14 mouse cellular contexts compared by ENCODE assay signal in the genomic region with DNA sequence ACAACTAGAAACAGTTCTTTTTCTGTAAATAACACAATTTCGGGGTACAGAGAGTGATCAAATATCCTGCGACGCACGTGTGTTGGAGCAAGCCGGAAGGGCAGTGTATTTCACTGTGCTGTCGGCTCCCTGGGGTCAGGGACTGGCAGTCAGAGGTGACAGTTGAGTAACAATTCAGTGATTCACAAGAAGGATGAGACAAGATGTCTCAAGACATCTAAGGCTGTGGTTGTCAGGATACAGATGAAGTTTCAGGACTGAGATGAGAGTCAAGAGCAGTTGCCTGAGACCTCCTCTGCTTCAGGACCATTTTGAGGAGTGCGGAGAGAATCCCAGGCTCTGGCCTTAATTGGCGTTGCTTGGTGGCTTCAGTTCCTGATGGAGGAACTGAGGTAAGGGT.
DNase-seq lines count a peak whose midpoint lies in the region; ATAC-seq and TF ChIP-seq lines count a peak whose summit lies in the region.
"Had no signal": no experiment of that assay in that cellular context is flagged by ENCODE, and none has a peak within 500 bp of the region (broad histone marks: within the 10 kb centered on the region; RNA-seq: fewer than 3 reads in every experiment).

No protein-coding gene starts in this region.

- H3K27ac ChIP-seq in thymus, adult 2 months (ENCODE audit: control insufficient read depth, insufficient read depth, low read length) = peak overlapping the region; percentile 4; the same call in 1 of the 2 replicates
- H3K27ac ChIP-seq in limb, embryonic 12.5 days = peak overlapping the region; percentile 76
- H3K27ac ChIP-seq in small intestine, adult 2 months (ENCODE audit: insufficient read depth, low read depth, low read length) = peak overlapping the region; percentile 17
- H3K27ac ChIP-seq: forebrain, embryonic 15.5 days; layer of hippocampus, adult 2 months had no signal

- TF ChIP-seq POLR2A in thymus, adult 2 months (IDR thresholded peaks at IDR 0.05; ENCODE audit: control insufficient read depth, extremely low read depth, insufficient read depth, low read length, poor library complexity) = no peak
- TF ChIP-seq POLR2A in small intestine, adult 2 months (IDR thresholded peaks at IDR 0.05; ENCODE audit: low read depth, low read length) = no peak

- no peak overlapping the region for H3K4me2 ChIP-seq in limb, embryonic 12.5 days
- H3K4me2 ChIP-seq: forebrain, embryonic 15.5 days; midbrain, embryonic 12.5 days had no signal

- TF ChIP-seq CTCF in thymus, adult 2 months (IDR thresholded peaks at IDR 0.05; ENCODE audit: borderline replicate concordance, control insufficient read depth, extremely low read depth, insufficient read depth, low read length, poor library complexity) = no peak
- TF ChIP-seq CTCF in small intestine, adult 2 months (IDR thresholded peaks at IDR 0.05; ENCODE audit: extremely low read depth, insufficient read length, insufficient replicate concordance, low read depth, low read length) = no peak

- no peak overlapping the region for H3K9ac ChIP-seq in limb, embryonic 12.5 days (replicated peaks)
- H3K9ac ChIP-seq: forebrain, embryonic 15.5 days; midbrain, embryonic 12.5 days had no signal

- no peaks in the 10 kb centered on the region for H3K27me3 ChIP-seq in thymus, adult 2 months (ENCODE audit: control insufficient read depth, insufficient read depth, low read length)
- H3K27me3 ChIP-seq in limb, embryonic 12.5 days = no peaks in the 10 kb centered on the region
- no peaks in the 10 kb centered on the region for H3K27me3 ChIP-seq in small intestine, adult 2 months (ENCODE audit: control insufficient read depth, insufficient read depth, low read length)
- H3K27me3 ChIP-seq: forebrain, embryonic 15.5 days; midbrain, embryonic 12.5 days; Patski had no signal

- peaks cover 20% of the 10 kb centered on the region for H3K4me1 ChIP-seq in thymus, adult 2 months (replicated peaks; ENCODE audit: control insufficient read depth, insufficient read depth, low read length)
- H3K4me1 ChIP-seq in limb, embryonic 12.5 days (replicated peaks) = peaks cover 43% of the 10 kb centered on the region
- peaks cover 12% of the 10 kb centered on the region; the same call in 1 of the 2 replicates for H3K4me1 ChIP-seq in small intestine, adult 2 months (ENCODE audit: control insufficient read depth, insufficient read depth, insufficient read length, low read length)

- H3K36me3 ChIP-seq in thymus, adult 2 months (ENCODE audit: control insufficient read depth, insufficient read depth, low read length) = peaks cover 14% of the 10 kb centered on the region
- H3K36me3 ChIP-seq in limb, embryonic 12.5 days = peaks cover 12% of the 10 kb centered on the region; the same call in 1 of the 2 replicates
- H3K36me3 ChIP-seq in small intestine, adult 2 months (ENCODE audit: control insufficient read depth, insufficient read depth, low read length) = peaks cover 14% of the 10 kb centered on the region

- no peaks in the 10 kb centered on the region for H3K9me3 ChIP-seq in limb, embryonic 12.5 days
- H3K9me3 ChIP-seq: forebrain, embryonic 15.5 days; midbrain, embryonic 12.5 days had no signal

- no peak for ATAC-seq in limb, embryonic 12.5 days (ENCODE audit: insufficient number of reproducible peaks, insufficient read depth, low FRiP score, low TSS enrichment, low read depth)
- ATAC-seq: forebrain, embryonic 15.5 days; intestine, embryonic 16.5 days had no signal

- 85% methylated on average over 8 of the region's 8 CpGs for WGBS in thymus, adult 2 months
- 90% methylated on average over 8 of the region's 8 CpGs for WGBS in limb, embryonic 12.5 days
- 94% methylated on average over 8 of the region's 8 CpGs for WGBS in small intestine, adult 2 months

- DNase-seq in adrenal gland, adult 8-10 months = peak; percentile 54
- DNase-seq in adrenal gland, postnatal 10 days = no peak
- DNase-seq in thymus, adult 2 months = no peak
- no peak for DNase-seq in thymus, adult 18-20 months
- DNase-seq in left cerebral cortex, adult 18-20 months (ENCODE audit: low spot score in 2 of 2) = no peak
- DNase-seq in T-cell, adult 2 months (ENCODE audit: low spot score) = no peak
- DNase-seq: gastrocnemius, postnatal 36 days had no signal

- no peak overlapping the region for H3K4me3 ChIP-seq in thymus, adult 2 months (ENCODE audit: control insufficient read depth, insufficient read depth, low read length)
- no peak overlapping the region for H3K4me3 ChIP-seq in limb, embryonic 12.5 days (replicated peaks)
- H3K4me3 ChIP-seq in small intestine, adult 2 months (ENCODE audit: low read depth, low read length) = no peak overlapping the region
- H3K4me3 ChIP-seq: forebrain, embryonic 15.5 days; layer of hippocampus, adult 2 months; midbrain, embryonic 12.5 days had no signal

Comparison
In these comparisons a context has a peak if more than half of its experiments do, and no peak if none do; other contexts are left out.
1. H3K27ac ChIP-seq: peak in every context shown above with its lines; median percentile 76 in limb, embryonic 12.5 days; 17 in small intestine, adult 2 months; 4 in thymus, adult 2 months.